Mouse (Mus musculus) liver, embryonic 14.5 days (tissue): ENCODE measurements around the gene Nfia.

Experiments used
- CTCF ChIP-seq: IDR thresholded peaks from 2 replicates; pipeline ENCODE4 v1.5.1; 2016; ENCODE audit warnings: antibody characterized with exemption, low read depth, control low read depth
- EP300 ChIP-seq: IDR thresholded peaks from 2 replicates; pipeline ENCODE4 v1.6.1; 2016; ENCODE audit warnings: antibody characterized with exemption, low read depth

DNA sequence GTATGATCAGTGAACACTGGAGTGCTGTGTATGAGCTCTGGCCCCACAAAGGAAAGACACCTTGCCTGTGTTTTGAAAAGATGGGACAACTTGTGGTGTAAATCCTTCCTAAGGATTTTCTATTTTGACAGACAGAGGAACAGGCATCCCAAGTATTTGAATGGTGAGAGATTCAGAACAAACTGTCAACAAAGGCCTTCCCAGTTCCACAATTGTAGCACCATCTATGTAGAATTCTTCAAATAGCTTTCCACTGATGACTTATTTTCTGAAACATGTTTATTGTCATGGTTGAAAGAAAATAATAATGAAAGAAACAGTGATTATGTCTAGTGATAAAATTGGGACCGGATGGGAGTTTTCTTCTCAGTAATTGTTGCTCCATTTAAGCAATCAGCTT is 45.2 kb downstream of the Nfia start:
- no peak for TF ChIP-seq CTCF
- no peak for TF ChIP-seq EP300
